Mouse (Mus musculus): ENCODE measurements around the gene Gm17622. TPM values are rescaled to one million over a fixed set of nuclear protein-coding genes. Genes with fewer than 3 reads are reported as not detected.

Gene Gm17622
- not detected in 2 replicates for polyA plus RNA-seq (2012; rRNA removed)

GRCm38 (mm10) chr13:96490433-96490832 lies at the start of gene Gm17622:
TSS of gene Gm17622 (plus strand) at chr13:96490733.
- 97% methylated on average over 3 of the region's 3 CpGs for WGBS
- Histone ChIP-seq H3K4me1 (replicated peaks; ENCODE audit: control insufficient read depth, insufficient read depth, low read length) (no peaks in the 10 kb centered on the region), H3K36me3 (ENCODE audit: control insufficient read depth, insufficient read depth, low read length) (peaks cover 14% of the 10 kb centered on the region), H3K27me3 (ENCODE audit: control insufficient read depth, insufficient read depth, low read length) (no peaks in the 10 kb centered on the region), H3K27ac (ENCODE audit: control insufficient read depth, insufficient read depth, low read length) (no peak within 1 kb of the TSS), H3K4me3 (ENCODE audit: control insufficient read depth, insufficient read depth, low read length) (no peak within 1 kb of the TSS)
- no peak for TF ChIP-seq POLR2A (IDR thresholded peaks at IDR 0.05; ENCODE audit: control insufficient read depth, extremely low read depth, insufficient read depth, low read length, poor library complexity)
- no peak for TF ChIP-seq CTCF (IDR thresholded peaks at IDR 0.05; ENCODE audit: borderline replicate concordance, control insufficient read depth, extremely low read depth, insufficient read depth, low read length, poor library complexity)
- no peak for DNase-seq

- 94% methylated on average over 11 of the region's 11 CpGs for WGBS
- TF ChIP-seq POLR2A (IDR thresholded peaks at IDR 0.05; ENCODE audit: control insufficient read depth, extremely low read depth, insufficient read depth, low read length, poor library complexity) (no peak), CTCF (IDR thresholded peaks at IDR 0.05; ENCODE audit: borderline replicate concordance, control insufficient read depth, extremely low read depth, insufficient read depth, low read length, poor library complexity) (no peak)
- H3K4me3 ChIP-seq (ENCODE audit: control insufficient read depth, insufficient read depth, low read length) = no peak overlapping the region
- no peaks in the 10 kb centered on the region for H3K4me1 ChIP-seq (replicated peaks; ENCODE audit: control insufficient read depth, insufficient read depth, low read length)
- no peaks in the 10 kb centered on the region for H3K27me3 ChIP-seq (ENCODE audit: control insufficient read depth, insufficient read depth, low read length)
- H3K36me3 ChIP-seq (ENCODE audit: control insufficient read depth, insufficient read depth, low read length) = no peaks in the 10 kb centered on the region
- H3K27ac ChIP-seq (ENCODE audit: control insufficient read depth, insufficient read depth, low read length) = no peak overlapping the region
- no peak for DNase-seq
Observed at GRCm38 (mm10) chr13:96450205-96450856, 40.2 kb upstream of the Gm17622 start.

- Histone ChIP-seq H3K4me1 (replicated peaks; ENCODE audit: control insufficient read depth, insufficient read depth, low read length) (no peaks in the 10 kb centered on the region), H3K27me3 (ENCODE audit: control insufficient read depth, insufficient read depth, low read length) (no peaks in the 10 kb centered on the region), H3K27ac (ENCODE audit: control insufficient read depth, insufficient read depth, low read length) (no peak overlapping the region), H3K4me3 (ENCODE audit: control insufficient read depth, insufficient read depth, low read length) (no peak overlapping the region), H3K36me3 (ENCODE audit: control insufficient read depth, insufficient read depth, low read length) (no peaks in the 10 kb centered on the region)
- no peak for DNase-seq
- no peak for TF ChIP-seq POLR2A (IDR thresholded peaks at IDR 0.05; ENCODE audit: control insufficient read depth, extremely low read depth, insufficient read depth, low read length, poor library complexity)
- TF ChIP-seq CTCF (IDR thresholded peaks at IDR 0.05; ENCODE audit: borderline replicate concordance, control insufficient read depth, extremely low read depth, insufficient read depth, low read length, poor library complexity) = no peak
- WGBS = 96% methylated on average over 7 of the region's 7 CpGs
Observed at GRCm38 (mm10) chr13:96450869-96451268, 39.7 kb upstream of the Gm17622 start.

- TF ChIP-seq CTCF (IDR thresholded peaks at IDR 0.05; ENCODE audit: borderline replicate concordance, control insufficient read depth, extremely low read depth, insufficient read depth, low read length, poor library complexity) (no peak), POLR2A (IDR thresholded peaks at IDR 0.05; ENCODE audit: control insufficient read depth, extremely low read depth, insufficient read depth, low read length, poor library complexity) (no peak)
- Histone ChIP-seq H3K36me3 (ENCODE audit: control insufficient read depth, insufficient read depth, low read length) (no peaks in the 10 kb centered on the region), H3K27me3 (ENCODE audit: control insufficient read depth, insufficient read depth, low read length) (no peaks in the 10 kb centered on the region), H3K27ac (ENCODE audit: control insufficient read depth, insufficient read depth, low read length) (no peak overlapping the region), H3K4me3 (ENCODE audit: control insufficient read depth, insufficient read depth, low read length) (no peak overlapping the region), H3K4me1 (replicated peaks; ENCODE audit: control insufficient read depth, insufficient read depth, low read length) (no peaks in the 10 kb centered on the region)
- 94% methylated on average over 11 of the region's 11 CpGs for WGBS
- DNase-seq = no peak
Observed at GRCm38 (mm10) chr13:96451386-96452140, 39.0 kb upstream of the Gm17622 start.

- no peaks in the 10 kb centered on the region for H3K36me3 ChIP-seq (ENCODE audit: control insufficient read depth, insufficient read depth, low read length)
- WGBS = 98% methylated on average over 3 of the region's 3 CpGs
- TF ChIP-seq CTCF (IDR thresholded peaks at IDR 0.05; ENCODE audit: borderline replicate concordance, control insufficient read depth, extremely low read depth, insufficient read depth, low read length, poor library complexity) (no peak), POLR2A (IDR thresholded peaks at IDR 0.05; ENCODE audit: control insufficient read depth, extremely low read depth, insufficient read depth, low read length, poor library complexity) (no peak)
- no peaks in the 10 kb centered on the region for H3K27me3 ChIP-seq (ENCODE audit: control insufficient read depth, insufficient read depth, low read length)
- no peak overlapping the region for H3K4me3 ChIP-seq (ENCODE audit: control insufficient read depth, insufficient read depth, low read length)
- H3K27ac ChIP-seq (ENCODE audit: control insufficient read depth, insufficient read depth, low read length) = no peak overlapping the region
- no peak for DNase-seq
- H3K4me1 ChIP-seq (replicated peaks; ENCODE audit: control insufficient read depth, insufficient read depth, low read length) = no peaks in the 10 kb centered on the region
Observed at GRCm38 (mm10) chr13:96452621-96453020, 37.9 kb upstream of the Gm17622 start.

- DNase-seq = no peak
- TF ChIP-seq CTCF (IDR thresholded peaks at IDR 0.05; ENCODE audit: borderline replicate concordance, control insufficient read depth, extremely low read depth, insufficient read depth, low read length, poor library complexity) (no peak), POLR2A (IDR thresholded peaks at IDR 0.05; ENCODE audit: control insufficient read depth, extremely low read depth, insufficient read depth, low read length, poor library complexity) (no peak)
- Histone ChIP-seq H3K4me3 (ENCODE audit: control insufficient read depth, insufficient read depth, low read length) (no peak overlapping the region), H3K27ac (ENCODE audit: control insufficient read depth, insufficient read depth, low read length) (no peak overlapping the region), H3K4me1 (replicated peaks; ENCODE audit: control insufficient read depth, insufficient read depth, low read length) (no peaks in the 10 kb centered on the region), H3K27me3 (ENCODE audit: control insufficient read depth, insufficient read depth, low read length) (no peaks in the 10 kb centered on the region), H3K36me3 (ENCODE audit: control insufficient read depth, insufficient read depth, low read length) (no peaks in the 10 kb centered on the region)
- 91% methylated on average over 3 of the region's 3 CpGs for WGBS
Observed at GRCm38 (mm10) chr13:96454288-96454687, 36.2 kb upstream of the Gm17622 start.

All from thymus, adult 2 months (tissue).